ENCODE assay signal across 8 mouse cellular contexts in genomic region chr7:91542597-91543285, GRCm38 (mm10).
DNase-seq lines count a peak whose midpoint lies in the region; ATAC-seq lines count a peak whose summit lies in the region.

No protein-coding gene starts in this region.

- no peaks in the 10 kb centered on the region for H3K27me3 ChIP-seq in midbrain, embryonic 13.5 days

- peak overlapping the region; percentile 66 for H3K9ac ChIP-seq in midbrain, embryonic 13.5 days (replicated peaks)

- no peaks in the 10 kb centered on the region for H3K9me3 ChIP-seq in midbrain, embryonic 13.5 days

- peak overlapping the region; percentile 67 for H3K4me2 ChIP-seq in midbrain, embryonic 13.5 days (replicated peaks)

- ATAC-seq in granulocyte monocyte progenitor cell, adult 5-6 weeks (replicated peaks; ENCODE audit: poor library complexity, severe bottlenecking), result peak; percentile 14
- ATAC-seq in midbrain, embryonic 13.5 days, result peak; percentile 89

- H3K4me1 ChIP-seq in midbrain, embryonic 13.5 days (replicated peaks), result peaks cover 14% of the 10 kb centered on the region

- peak overlapping the region; percentile 15 for H3K27ac ChIP-seq in midbrain, embryonic 13.5 days

- DNase-seq in ovary, postnatal 14 days (ENCODE audit: low spot score), result peak; percentile 1
- DNase-seq in ovary, adult 18-20 months (ENCODE audit: low spot score), result no peak
- DNase-seq in cerebellum, adult 9-11 months, result peak; percentile 38
- DNase-seq in layer of hippocampus, postnatal 14 days (ENCODE audit: low spot score in 2 of 2), result peak; percentile 42 to 49
- peak; percentile 5 for DNase-seq in yolk sac, embryonic 10.5 days (ENCODE audit: low spot score)
- no peak for DNase-seq in spleen, postnatal 36 days (ENCODE audit: low spot score in 2 of 2)

- H3K4me3 ChIP-seq in midbrain, embryonic 13.5 days (replicated peaks), result peak overlapping the region; percentile 50

- 3% methylated on average over 29 of the region's 29 CpGs for WGBS in midbrain, embryonic 13.5 days

- no peaks in the 10 kb centered on the region for H3K36me3 ChIP-seq in midbrain, embryonic 13.5 days

Comparison
In these comparisons a context has a peak if more than half of its experiments do, and no peak if none do; other contexts are left out.
1. DNase-seq: peak in ovary, postnatal 14 days (single experiment), cerebellum, adult 9-11 months (single experiment), layer of hippocampus, postnatal 14 days (2 of 2) and yolk sac, embryonic 10.5 days (single experiment); none in ovary, adult 18-20 months (single experiment) and spleen, postnatal 36 days (0 of 2).